Mouse (Mus musculus): Measurements from ENCODE around the gene Farp1.
A peak's percentile ranks its signal among the peaks of the same experiment; 100 is the strongest.

Gene Farp1

GRCm38 (mm10) chr14:121247287-121247686 lies 212.3 kb downstream of the Farp1 start:
- no peak for ATAC-seq (ENCODE audit: insufficient number of reproducible peaks, low FRiP score, low TSS enrichment)

GRCm38 (mm10) chr14:121248346-121248745 lies 213.3 kb downstream of the Farp1 start:
- ATAC-seq (ENCODE audit: insufficient number of reproducible peaks, low FRiP score, low TSS enrichment), result no peak

- no peak for ATAC-seq (ENCODE audit: insufficient number of reproducible peaks, low FRiP score, low TSS enrichment)
Measured at GRCm38 (mm10) chr14:121251099-121251498, 216.1 kb downstream of the Farp1 start.

GRCm38 (mm10) chr14:121251708-121252107 lies 216.7 kb downstream of the Farp1 start:
- no peak for ATAC-seq (ENCODE audit: insufficient number of reproducible peaks, low FRiP score, low TSS enrichment)

GRCm38 (mm10) chr14:121252542-121252941 lies 217.5 kb downstream of the Farp1 start:
- no peak for ATAC-seq (ENCODE audit: insufficient number of reproducible peaks, low FRiP score, low TSS enrichment)

GRCm38 (mm10) chr14:121254869-121255268 lies 219.9 kb downstream of the Farp1 start:
- ATAC-seq (ENCODE audit: insufficient number of reproducible peaks, low FRiP score, low TSS enrichment), result no peak

- no peak for ATAC-seq (ENCODE audit: insufficient number of reproducible peaks, low FRiP score, low TSS enrichment)
Measured at GRCm38 (mm10) chr14:121255469-121255868, 220.5 kb downstream of the Farp1 start.

- ATAC-seq (ENCODE audit: insufficient number of reproducible peaks, low FRiP score, low TSS enrichment), result no peak
Measured at GRCm38 (mm10) chr14:121256896-121257295, 221.9 kb downstream of the Farp1 start.

GRCm38 (mm10) chr14:121259332-121259731 lies 224.3 kb downstream of the Farp1 start:
- no peak for ATAC-seq (ENCODE audit: insufficient number of reproducible peaks, low FRiP score, low TSS enrichment)

GRCm38 (mm10) chr14:121259789-121260188 lies 224.8 kb downstream of the Farp1 start:
- 0 out of 2 replicates have a peak, but pooled peaks have one; percentile 46 for ATAC-seq (ENCODE audit: insufficient number of reproducible peaks, low FRiP score, low TSS enrichment)

- ATAC-seq (ENCODE audit: insufficient number of reproducible peaks, low FRiP score, low TSS enrichment), result no peak
Measured at GRCm38 (mm10) chr14:121261229-121261879, 226.4 kb downstream of the Farp1 start.

GRCm38 (mm10) chr14:121262606-121263005 lies 227.6 kb downstream of the Farp1 start:
- no peak for ATAC-seq (ENCODE audit: insufficient number of reproducible peaks, low FRiP score, low TSS enrichment)

- no peak for ATAC-seq (ENCODE audit: insufficient number of reproducible peaks, low FRiP score, low TSS enrichment)
Measured at GRCm38 (mm10) chr14:121263912-121264311, 228.9 kb downstream of the Farp1 start.

- ATAC-seq (ENCODE audit: insufficient number of reproducible peaks, low FRiP score, low TSS enrichment), result no peak
Measured at GRCm38 (mm10) chr14:121264453-121264852, 229.5 kb downstream of the Farp1 start.

- no peak for ATAC-seq (ENCODE audit: insufficient number of reproducible peaks, low FRiP score, low TSS enrichment)
Measured at GRCm38 (mm10) chr14:121267801-121268200, 232.8 kb downstream of the Farp1 start.

- ATAC-seq (ENCODE audit: insufficient number of reproducible peaks, low FRiP score, low TSS enrichment), result no peak
Measured at GRCm38 (mm10) chr14:121270490-121270889, 235.5 kb downstream of the Farp1 start.

GRCm38 (mm10) chr14:121274985-121275384 lies 240.0 kb downstream of the Farp1 start:
- no peak for ATAC-seq (ENCODE audit: insufficient number of reproducible peaks, low FRiP score, low TSS enrichment)

- ATAC-seq (ENCODE audit: insufficient number of reproducible peaks, low FRiP score, low TSS enrichment), result no peak
Measured at GRCm38 (mm10) chr14:121276016-121276415, 241.0 kb downstream of the Farp1 start.

- ATAC-seq (ENCODE audit: insufficient number of reproducible peaks, low FRiP score, low TSS enrichment), result peak; percentile 69
Measured at GRCm38 (mm10) chr14:121279106-121279505, 244.1 kb downstream of the Farp1 start.

GRCm38 (mm10) chr14:121280601-121281335 lies 245.8 kb downstream of the Farp1 start:
- no peak for ATAC-seq (ENCODE audit: insufficient number of reproducible peaks, low FRiP score, low TSS enrichment)

GRCm38 (mm10) chr14:121281336-121281710 lies 246.3 kb downstream of the Farp1 start:
- no peak for ATAC-seq (ENCODE audit: insufficient number of reproducible peaks, low FRiP score, low TSS enrichment)
